Mouse (Mus musculus) liver, embryonic 14.5 days (tissue): Measurements from ENCODE around the gene Mrpl45.

Experiments
- CTCF ChIP-seq: IDR thresholded peaks from 2 replicates; pipeline ENCODE4 v1.5.1; 2016; ENCODE audit warnings: antibody characterized with exemption, low read depth, control low read depth
- EP300 ChIP-seq: IDR thresholded peaks from 2 replicates; pipeline ENCODE4 v1.6.1; 2016; ENCODE audit warnings: antibody characterized with exemption, low read depth

- no peak for TF ChIP-seq CTCF
- TF ChIP-seq EP300, result no peak
These were observed 35.2 kb upstream of the Mrpl45 start, which contains the start of gene Npepps for GRCm38 (mm10) chr11:97280216-97280861.
